Mouse (Mus musculus) left cerebral cortex, adult 2 months (tissue): ENCODE results near the gene Slc26a11. TPM values are rescaled to one million over a fixed set of nuclear protein-coding genes. Genes with fewer than 3 reads are reported as not detected.
A peak's percentile ranks its signal among the peaks of the same experiment; 100 is the strongest.

Experiments
- DNase-seq, 2 experiments: peaks; one replicate each; pipeline ENCODE4 v3.0.0; 2021 to 2022; ENCODE audit warnings: low spot score in 2 of 2, mixed read lengths in 1 of 2; ENCODE audit errors: extremely low spot score in 1 of 2
- H3K27ac ChIP-seq: fragments of 200-600 bp; 2 replicates; pipeline ENCODE4 v1.8.1; 2022
- H3K4me3 ChIP-seq: fragments of 200-600 bp; 2 replicates; pipeline ENCODE4 v1.8.1; 2022
- CTCF ChIP-seq: fragments of 200-600 bp; IDR thresholded peaks from 2 replicates; pipeline ENCODE4 v1.8.1; 2022; ENCODE audit warnings: antibody characterized with exemption, mild to moderate bottlenecking, moderate library complexity
- intact Hi-C: fragments of 180-260 bp; cut with DNase I; formaldehyde crosslinking; loops from one replicate; pipeline ENCODE4 v1.15.1; 2025
- total RNA-seq, 2 experiments: library from RNA; stranded (reverse); gene quantifications; 2 replicates each; pipeline ENCODE4 v1.2.3; 2021

Slc26a11 gene
- total RNA-seq, 2 experiments from 2014 or later, result 3.9 TPM

DNA sequence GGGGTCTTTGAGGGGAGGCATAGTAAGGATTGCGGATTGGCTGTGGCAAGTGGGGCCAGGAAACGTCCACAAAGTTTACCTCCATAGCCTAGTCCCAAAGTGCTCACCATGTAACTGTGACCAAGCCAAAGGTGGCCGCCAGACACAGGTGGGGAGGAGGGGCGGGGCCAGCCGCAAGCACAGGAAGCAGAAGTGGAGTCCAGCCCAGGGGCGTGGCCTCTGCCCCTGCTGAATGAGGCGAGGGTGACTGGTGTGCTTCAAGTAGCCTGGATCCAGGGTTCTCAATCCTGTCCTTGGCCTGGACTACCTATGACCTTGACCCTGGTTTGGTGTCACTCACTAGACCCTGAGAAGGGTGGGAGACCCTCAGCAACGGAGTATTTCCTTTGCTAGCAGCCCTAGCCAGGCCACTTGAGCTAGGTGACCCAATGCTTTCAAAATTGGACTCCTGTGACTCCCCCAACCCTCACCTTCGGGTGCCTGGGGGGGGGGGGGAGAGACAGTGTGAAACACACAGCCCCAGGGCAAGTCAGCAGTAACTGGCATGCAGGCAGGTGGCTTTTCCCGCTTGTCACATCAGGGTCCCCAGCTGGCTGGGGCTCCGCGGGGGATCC lies 36.8 kb downstream of the Slc26a11 start:
- Histone ChIP-seq H3K27ac (no peak overlapping the region), H3K4me3 (no peak overlapping the region)
- intact Hi-C loops, result no loop called here
- TF ChIP-seq CTCF, result no peak
- DNase-seq, result no peak

DNA sequence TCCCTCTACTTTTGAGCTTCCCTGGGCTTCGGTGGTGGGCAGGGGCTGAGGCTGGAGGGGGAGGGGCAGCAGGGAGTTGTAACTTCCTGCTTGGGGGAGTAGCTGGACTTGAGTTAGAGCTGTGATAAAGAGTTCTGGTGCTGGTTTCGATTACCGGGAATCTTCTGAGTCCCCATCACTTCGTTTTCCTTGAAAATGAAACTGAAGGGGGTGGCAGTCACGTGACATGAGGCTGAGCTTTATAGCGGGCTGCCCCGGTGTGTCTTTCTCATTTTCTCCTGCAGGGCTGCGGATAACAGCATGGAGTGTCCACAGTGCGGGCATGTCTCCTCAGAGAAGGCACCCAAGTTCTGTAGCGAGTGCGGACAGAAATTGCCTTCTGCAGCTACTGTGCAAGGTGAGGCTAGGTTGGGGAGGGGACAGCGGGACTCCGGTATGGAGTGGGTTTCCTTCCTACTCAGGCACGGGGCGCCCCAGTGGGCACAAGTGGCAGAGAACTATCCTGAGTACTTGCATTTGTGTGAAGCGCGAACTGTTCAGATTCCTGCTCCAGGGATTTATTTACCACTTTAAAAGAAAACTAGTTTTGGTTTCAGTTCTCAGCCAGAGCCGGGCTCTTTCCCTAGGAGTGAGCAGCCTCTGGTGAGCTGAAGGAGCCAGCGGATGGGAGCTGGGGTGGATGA lies 37.6 kb downstream of the Slc26a11 start, which contains the start of gene Rnf213:
Gene Rnf213 (plus strand): TSS at position 301 of the 683 bp plus-strand sequence.
- peak; percentile 16 to 23 for DNase-seq
- TF ChIP-seq CTCF, result peak; percentile 33
- intact Hi-C loops, result no loop called here
- peak within 1 kb of the TSS; percentile 61 for H3K4me3 ChIP-seq
- peak within 1 kb of the TSS; percentile 47 for H3K27ac ChIP-seq

GRCm38 (mm10) chr11:119393483-119393804 lies 38.1 kb downstream of the Slc26a11 start:
- Histone ChIP-seq H3K4me3 (peak overlapping the region; percentile 61), H3K27ac (peak overlapping the region; percentile 47)
- no peak for TF ChIP-seq CTCF
- no peak for DNase-seq
- intact Hi-C loops, result no loop called here

GRCm38 (mm10) chr11:119394210-119394609 lies 38.9 kb downstream of the Slc26a11 start:
- intact Hi-C loops, result no loop called here
- Histone ChIP-seq H3K4me3 (no peak overlapping the region), H3K27ac (no peak overlapping the region)
- DNase-seq, result no peak
- no peak for TF ChIP-seq CTCF

DNA sequence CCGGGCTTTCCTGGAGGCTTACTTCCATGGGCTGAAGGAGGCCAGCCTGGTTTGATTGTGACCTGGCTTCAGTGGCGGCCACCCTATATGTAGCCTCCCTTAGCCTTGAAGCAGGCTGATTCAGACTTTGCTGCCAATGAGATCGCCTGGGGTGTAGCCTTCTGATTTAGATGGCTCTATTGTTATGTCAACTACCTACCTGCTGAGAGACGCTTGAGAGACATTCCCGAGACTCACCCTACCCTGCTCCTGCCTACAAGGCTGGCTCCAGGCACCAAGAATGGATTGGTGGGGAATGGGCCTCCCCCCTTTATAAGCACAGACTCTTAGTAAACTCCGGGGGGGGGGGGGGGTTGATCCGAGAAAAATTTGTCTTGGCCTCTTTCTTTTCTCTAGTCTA lies 40.0 kb downstream of the Slc26a11 start:
- no peak for DNase-seq
- TF ChIP-seq CTCF, result no peak
- H3K4me3 ChIP-seq, result no peak overlapping the region
- no peak overlapping the region for H3K27ac ChIP-seq
- intact Hi-C loops, result no loop called here

GRCm38 (mm10) chr11:119395931-119396330 lies 40.6 kb downstream of the Slc26a11 start:
- intact Hi-C loops, result no loop called here

GRCm38 (mm10) chr11:119396461-119396860 lies 41.1 kb downstream of the Slc26a11 start:
- no peak for DNase-seq
- intact Hi-C loops, result no loop called here
- no peak overlapping the region for H3K4me3 ChIP-seq
- no peak overlapping the region for H3K27ac ChIP-seq
- no peak for TF ChIP-seq CTCF

More at GRCm38 (mm10) chr11:119395931-119396330, 40.6 kb downstream of the Slc26a11 start:
- TF ChIP-seq CTCF, result no peak
- no peak overlapping the region for H3K4me3 ChIP-seq
- no peak for DNase-seq
- no peak overlapping the region for H3K27ac ChIP-seq

DNA sequence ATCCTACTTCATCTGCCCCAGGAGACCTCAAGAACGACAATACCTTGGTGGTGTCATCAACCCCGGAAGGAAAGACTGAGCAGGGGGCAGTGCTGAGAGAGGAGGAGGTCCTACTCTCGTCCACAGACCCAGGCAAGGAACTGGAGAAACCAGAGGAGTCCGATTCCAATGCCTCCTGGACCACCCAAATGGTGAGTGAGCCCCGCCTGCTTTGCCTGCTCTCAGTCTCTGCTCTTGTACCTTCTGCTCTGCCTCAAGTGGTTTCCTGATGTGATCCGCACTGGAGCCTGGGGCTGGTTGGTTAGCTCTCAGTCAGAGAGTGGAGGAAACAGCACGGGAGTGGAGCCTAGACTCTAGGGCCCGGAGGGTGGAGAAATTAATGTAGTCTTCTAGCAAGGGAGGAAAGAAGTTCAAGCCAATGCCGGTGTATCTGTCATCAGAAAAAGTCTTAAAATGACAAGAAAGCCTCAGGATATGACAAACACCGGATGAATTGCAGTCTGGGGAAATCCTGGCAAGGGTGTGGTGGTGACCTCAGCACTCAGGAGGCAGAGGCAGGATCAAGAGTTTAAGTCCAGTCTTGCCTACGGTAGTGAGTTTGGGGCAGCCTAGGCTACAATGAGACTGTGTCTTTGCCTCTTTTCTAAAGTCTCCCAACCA lies 47.3 kb downstream of the Slc26a11 start:
- DNase-seq, result no peak
- intact Hi-C loops, result no loop called here
- TF ChIP-seq CTCF, result no peak
- no peak overlapping the region for H3K27ac ChIP-seq
- H3K4me3 ChIP-seq, result no peak overlapping the region

DNA sequence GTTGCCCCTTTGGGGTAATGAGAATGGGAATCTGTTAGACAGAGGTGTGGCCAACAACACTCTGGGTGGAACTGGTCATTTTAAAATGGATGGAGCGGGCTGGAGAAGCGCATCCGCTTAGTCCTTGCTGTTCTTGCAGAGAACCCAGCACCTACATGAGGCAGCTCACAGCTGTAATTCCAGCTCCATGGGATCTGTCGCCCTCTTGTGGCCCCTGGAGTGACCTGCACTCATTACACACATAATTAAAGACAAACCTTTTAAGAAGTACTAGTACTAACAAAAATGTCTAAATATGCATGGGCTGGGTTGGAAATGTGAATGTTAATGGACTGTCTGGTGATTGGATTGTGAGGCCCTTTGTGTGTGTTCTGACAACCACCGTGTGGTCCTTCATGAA lies 49.3 kb downstream of the Slc26a11 start:
- TF ChIP-seq CTCF, result peak; percentile 57
- DNase-seq, result no peak
- intact Hi-C loops, result no loop called here
- Histone ChIP-seq H3K27ac (no peak overlapping the region), H3K4me3 (no peak overlapping the region)

GRCm38 (mm10) chr11:119407381-119407780 lies 52.0 kb downstream of the Slc26a11 start:
- no peak for DNase-seq
- Histone ChIP-seq H3K27ac (no peak overlapping the region), H3K4me3 (no peak overlapping the region)
- TF ChIP-seq CTCF, result no peak
- intact Hi-C loops, result no loop called here

DNA sequence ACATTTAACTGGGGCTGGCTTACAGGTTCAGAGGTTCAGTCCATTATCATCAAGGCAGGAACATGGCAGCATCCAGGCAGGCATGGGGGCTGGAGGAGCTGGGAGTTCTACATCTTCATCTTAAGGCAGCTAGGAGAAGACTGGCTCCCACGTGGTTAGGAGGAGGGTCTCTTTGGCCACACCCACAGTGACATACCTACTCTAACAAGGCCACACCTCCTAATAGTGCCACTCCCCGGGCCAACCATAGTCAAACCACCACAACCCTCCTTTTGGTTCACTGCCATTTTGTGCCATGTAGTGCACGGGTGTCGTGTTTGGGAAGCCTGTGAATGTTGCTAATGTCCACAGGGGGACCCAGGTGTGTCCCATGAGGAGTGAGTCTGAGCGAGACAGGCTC lies 52.6 kb downstream of the Slc26a11 start:
- H3K27ac ChIP-seq, result no peak overlapping the region
- H3K4me3 ChIP-seq, result no peak overlapping the region
- no peak for TF ChIP-seq CTCF
- no peak for DNase-seq
- intact Hi-C loops, result no loop called here

DNA sequence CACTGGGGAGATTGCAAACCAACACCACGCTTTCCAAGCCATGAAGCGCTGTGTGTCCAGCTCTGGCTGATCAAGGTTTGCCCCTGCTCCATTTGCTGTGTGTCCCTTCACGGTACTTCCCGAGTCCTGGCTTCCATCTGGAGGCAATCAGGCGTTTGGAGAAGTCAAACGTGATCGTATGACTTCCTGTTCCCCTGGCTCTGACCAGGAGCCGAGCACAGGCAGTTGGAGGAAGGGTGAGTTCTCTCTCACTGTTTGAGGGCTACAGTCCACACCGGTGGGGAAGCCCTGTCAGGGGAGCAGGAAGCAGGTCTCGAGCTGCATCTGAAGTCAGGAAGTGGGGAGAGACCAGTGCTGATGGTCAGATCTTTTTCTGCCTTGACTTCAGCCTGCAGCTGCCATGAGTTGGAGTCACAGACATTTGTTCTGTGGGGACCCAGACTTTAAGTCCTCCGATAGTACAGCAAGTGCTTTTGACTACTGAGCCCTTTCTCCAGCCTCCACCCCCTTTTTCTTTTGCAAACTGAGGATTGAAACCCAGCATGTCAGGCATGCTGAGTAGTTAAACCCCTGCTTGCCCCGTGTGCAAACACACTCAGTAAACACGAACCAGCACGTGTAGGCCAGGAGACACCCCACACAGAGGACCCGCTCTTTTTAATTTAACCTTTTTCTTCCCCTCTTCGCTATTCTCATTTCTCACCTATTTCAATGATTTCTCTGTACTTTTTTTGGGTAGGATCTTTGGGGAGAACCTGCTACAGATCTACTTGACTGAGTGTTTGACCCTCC lies 64.2 kb downstream of the Slc26a11 start:
- Histone ChIP-seq H3K27ac (no peak overlapping the region), H3K4me3 (no peak overlapping the region)
- no peak for DNase-seq
- intact Hi-C loops, result no loop called here
- TF ChIP-seq CTCF, result no peak
